ENCODE assay signal across 8 mouse cellular contexts in the genomic region with DNA sequence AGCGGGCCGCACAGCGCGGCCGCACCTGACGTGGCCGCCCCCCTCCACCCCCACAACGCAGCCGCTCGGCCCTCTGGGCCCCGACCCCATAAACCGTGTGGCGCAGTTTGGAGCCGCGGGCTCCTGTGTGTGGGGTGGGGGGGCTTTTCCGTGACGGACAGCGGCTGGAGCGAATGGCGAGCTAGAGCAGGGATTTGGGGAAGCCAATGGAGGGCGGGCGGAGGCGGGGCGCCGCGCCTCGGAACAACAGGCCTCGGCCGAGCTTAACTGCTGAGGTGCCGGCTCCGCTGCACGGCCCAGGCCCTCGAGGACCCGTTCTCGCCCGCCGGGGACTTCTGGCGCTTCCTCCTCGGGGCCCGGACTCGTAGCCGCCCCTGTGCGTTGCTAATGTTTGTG. TPM values are rescaled to one million over a fixed set of nuclear protein-coding genes. Genes with fewer than 3 reads are reported as not detected.
DNase-seq lines count a peak whose midpoint lies in the region; ATAC-seq and TF ChIP-seq lines count a peak whose summit lies in the region.

No protein-coding gene starts in this region.

- H3K4me1 ChIP-seq in intestine, embryonic 16.5 days (ENCODE audit: control insufficient read depth, insufficient read depth, low read length), result peaks cover 19% of the 10 kb centered on the region
- peaks cover 23% of the 10 kb centered on the region for H3K4me1 ChIP-seq in limb, embryonic 10.5 days
- peaks cover 22% of the 10 kb centered on the region for H3K4me1 ChIP-seq in midbrain, embryonic 12.5 days
- peaks cover 11% of the 10 kb centered on the region for H3K4me1 ChIP-seq in small intestine, adult 2 months (ENCODE audit: control insufficient read depth, insufficient read depth, insufficient read length, low read length)

- H3K9me3 ChIP-seq in intestine, embryonic 16.5 days (ENCODE audit: control insufficient read depth, low read length), result no peaks in the 10 kb centered on the region
- H3K9me3 ChIP-seq in limb, embryonic 10.5 days (replicated peaks), result no peaks in the 10 kb centered on the region
- no peaks in the 10 kb centered on the region for H3K9me3 ChIP-seq in midbrain, embryonic 12.5 days

- H3K4me3 ChIP-seq in intestine, embryonic 16.5 days (ENCODE audit: low read length), result peak overlapping the region; percentile 94
- peak overlapping the region; percentile 97 for H3K4me3 ChIP-seq in limb, embryonic 10.5 days
- peak overlapping the region; percentile 95 for H3K4me3 ChIP-seq in midbrain, embryonic 12.5 days
- peak overlapping the region; percentile 83 for H3K4me3 ChIP-seq in small intestine, adult 2 months (ENCODE audit: low read depth, low read length)

- no peak for TF ChIP-seq CTCF in small intestine, adult 2 months (IDR thresholded peaks at IDR 0.05; ENCODE audit: extremely low read depth, insufficient read length, insufficient replicate concordance, low read depth, low read length)

- TF ChIP-seq POLR2A in small intestine, adult 2 months (IDR thresholded peaks at IDR 0.05; ENCODE audit: low read depth, low read length), result no peak

- peak; percentile 84 for ATAC-seq in intestine, embryonic 16.5 days
- peak; percentile 85 for ATAC-seq in midbrain, embryonic 12.5 days (ENCODE audit: low FRiP score, low read depth)

- H3K27me3 ChIP-seq in intestine, embryonic 16.5 days (replicated peaks; ENCODE audit: control insufficient read depth, insufficient read depth, low read length), result no peaks in the 10 kb centered on the region
- peaks cover 17% of the 10 kb centered on the region for H3K27me3 ChIP-seq in limb, embryonic 10.5 days (ENCODE audit: low read depth, poor library complexity, severe bottlenecking)
- no peaks in the 10 kb centered on the region for H3K27me3 ChIP-seq in midbrain, embryonic 12.5 days
- H3K27me3 ChIP-seq in small intestine, adult 2 months (ENCODE audit: control insufficient read depth, insufficient read depth, low read length), result no peaks in the 10 kb centered on the region

- peak overlapping the region; percentile 98 for H3K9ac ChIP-seq in intestine, embryonic 16.5 days (ENCODE audit: low read depth, low read length)
- peak overlapping the region; percentile 87 for H3K9ac ChIP-seq in midbrain, embryonic 12.5 days (replicated peaks)

- DNase-seq in layer of hippocampus, adult 11-12 months (ENCODE audit: low spot score), result peak; percentile 91
- DNase-seq in layer of hippocampus, adult 9-10 months (ENCODE audit: low spot score), result no peak
- DNase-seq in embryo, embryonic 9.5 days (ENCODE audit: extremely low spot score), result peak; percentile 90
- peak; percentile 89 to 96 for DNase-seq in gastrocnemius, postnatal 4 days (ENCODE audit: low spot score in 2 of 2)
- DNase-seq in limb, embryonic 10.5 days (ENCODE audit: low spot score), result peak; percentile 93

- peaks cover 19% of the 10 kb centered on the region for H3K36me3 ChIP-seq in intestine, embryonic 16.5 days (ENCODE audit: control insufficient read depth, insufficient read depth, low read length)
- peaks cover 39% of the 10 kb centered on the region for H3K36me3 ChIP-seq in limb, embryonic 10.5 days
- H3K36me3 ChIP-seq in midbrain, embryonic 12.5 days, result peaks cover 33% of the 10 kb centered on the region
- H3K36me3 ChIP-seq in small intestine, adult 2 months (ENCODE audit: control insufficient read depth, insufficient read depth, low read length), result peaks cover 32% of the 10 kb centered on the region

- H3K27ac ChIP-seq in intestine, embryonic 16.5 days (ENCODE audit: low read length), result peak overlapping the region; percentile 99
- peak overlapping the region; percentile 97 for H3K27ac ChIP-seq in limb, embryonic 10.5 days
- H3K27ac ChIP-seq in midbrain, embryonic 12.5 days (replicated peaks), result peak overlapping the region; percentile 97
- peak overlapping the region; percentile 63 for H3K27ac ChIP-seq in small intestine, adult 2 months (ENCODE audit: insufficient read depth, low read depth, low read length)

- 1% methylated on average over 32 of the region's 43 CpGs for WGBS in intestine, embryonic 16.5 days
- WGBS in limb, embryonic 10.5 days, result 1% methylated on average over 43 of the region's 43 CpGs
- WGBS in midbrain, embryonic 12.5 days, result under 1% methylated on average over 42 of the region's 43 CpGs
- under 1% methylated on average over 43 of the region's 43 CpGs for WGBS in small intestine, adult 2 months

- peak overlapping the region; percentile 87 for H3K4me2 ChIP-seq in intestine, embryonic 16.5 days (ENCODE audit: low read depth, low read length)
- H3K4me2 ChIP-seq in midbrain, embryonic 12.5 days (replicated peaks), result peak overlapping the region; percentile 82

RNA-seq across cellular contexts. Expression of a gene that starts 0.7 kb away (rescaled TPM):
- 10 to 100 TPM; 69.7 to 83.6 TPM for total RNA-seq in gastrocnemius, postnatal 4 days (2021)
- polyA plus RNA-seq in intestine, embryonic 16.5 days (2015; fragmentation: Nextera tagmentation; extraction: Ambion mirVana), result 301 and 320 TPM in 2 replicates
- polyA plus RNA-seq in limb, embryonic 10.5 days (2016; fragmentation: Nextera tagmentation; extraction: Ambion mirVana), result 189 and 195 TPM in 2 replicates
- polyA plus RNA-seq in midbrain, embryonic 12.5 days (2016; fragmentation: Nextera tagmentation; extraction: Ambion mirVana), result 187 and 192 TPM in 2 replicates
- polyA plus RNA-seq in small intestine, adult 2 months (2012; rRNA removed), result 597 and 1,087 TPM in 2 replicates

RNA-seq across cellular contexts. Expression of a gene that starts 16.0 kb away (rescaled TPM):
- total RNA-seq in gastrocnemius, postnatal 4 days (2021), result 10 to 100 TPM; 15.2 TPM
- polyA plus RNA-seq in intestine, embryonic 16.5 days (2015; fragmentation: Nextera tagmentation; extraction: Ambion mirVana), result 3.1 and 3.2 TPM in 2 replicates
- polyA plus RNA-seq in limb, embryonic 10.5 days (2016; fragmentation: Nextera tagmentation; extraction: Ambion mirVana), result 1.1 and 2.9 TPM in 2 replicates
- 32.4 and 34.4 TPM in 2 replicates for polyA plus RNA-seq in midbrain, embryonic 12.5 days (2016; fragmentation: Nextera tagmentation; extraction: Ambion mirVana)
- 7.2 and 12.0 TPM in 2 replicates for polyA plus RNA-seq in small intestine, adult 2 months (2012; rRNA removed)

RNA-seq across cellular contexts. Expression of a gene that starts 20.9 kb away (rescaled TPM):
- total RNA-seq in gastrocnemius, postnatal 4 days (2021), result 10 to 100 TPM in 1 of 2 experiments, 1 to 10 TPM in 1; 9.1 to 12.3 TPM
- polyA plus RNA-seq in intestine, embryonic 16.5 days (2015; fragmentation: Nextera tagmentation; extraction: Ambion mirVana), result 47.9 and 51.3 TPM in 2 replicates
- polyA plus RNA-seq in limb, embryonic 10.5 days (2016; fragmentation: Nextera tagmentation; extraction: Ambion mirVana), result 5.0 and 6.7 TPM in 2 replicates
- polyA plus RNA-seq in midbrain, embryonic 12.5 days (2016; fragmentation: Nextera tagmentation; extraction: Ambion mirVana), result 4.1 and 5.5 TPM in 2 replicates
- 154 and 384 TPM in 2 replicates for polyA plus RNA-seq in small intestine, adult 2 months (2012; rRNA removed)

RNA-seq across cellular contexts. Expression of a gene that starts 53.5 kb away (rescaled TPM):
- 1 to 10 TPM; 1.6 to 2.3 TPM for total RNA-seq in gastrocnemius, postnatal 4 days (2021)
- polyA plus RNA-seq in intestine, embryonic 16.5 days (2015; fragmentation: Nextera tagmentation; extraction: Ambion mirVana), result 8.0 and 9.2 TPM in 2 replicates
- 2.6 and 3.5 TPM in 2 replicates for polyA plus RNA-seq in limb, embryonic 10.5 days (2016; fragmentation: Nextera tagmentation; extraction: Ambion mirVana)
- 2.0 and 3.4 TPM in 2 replicates for polyA plus RNA-seq in midbrain, embryonic 12.5 days (2016; fragmentation: Nextera tagmentation; extraction: Ambion mirVana)
- polyA plus RNA-seq in small intestine, adult 2 months (2012; rRNA removed), result 6.6 and 13.0 TPM in 2 replicates
